Mouse (Mus musculus) CD4-positive naive resting alpha-beta T cell, adult 76 days (primary cell): Measurements from ENCODE around the gene Crip3. TPM values are rescaled to one million over a fixed set of nuclear protein-coding genes. Genes with fewer than 3 reads are reported as not detected.

Experiments used
- total RNA-seq: library from RNA; stranded (reverse); gene quantifications from one replicate; pipeline ENCODE4 v1.2.4, GENCODE M21; 2023

Gene Crip3
- total RNA-seq = not detected

GRCm38 (mm10) chr17:46428761-46429414 is at the start of gene Crip3:
Gene Crip3, plus strand, starts transcription at chr17:46428926.

GRCm38 (mm10) chr17:46383294-46384060 is 45.2 kb upstream of the Crip3 start, which contains the start of gene Zfp318:
Gene Zfp318, plus strand, starts transcription at chr17:46383731.

GRCm38 (mm10) chr17:46438298-46438873 is 9.7 kb downstream of the Crip3 start, which contains the start of gene Slc22a7:
Gene Slc22a7, minus strand, starts transcription at chr17:46438457.

Other genes with a start within 250 kb of the Crip3 start
- gene Polh, start 226.3 kb upstream of the Crip3 start, total RNA-seq = 11.8 TPM
- gene Xpo5, start 226.1 kb upstream of the Crip3 start, total RNA-seq = 32.3 TPM
- 67.4 TPM for gene Polr1c, start 180.9 kb upstream of the Crip3 start, total RNA-seq
- 105 TPM for gene Yipf3, start 180.8 kb upstream of the Crip3 start, total RNA-seq
- gene Lrrc73, start 175.4 kb upstream of the Crip3 start, total RNA-seq = 1.2 TPM
- 49.3 TPM for gene Tjap1, start 145.9 kb upstream of the Crip3 start, total RNA-seq
- not detected for gene Dlk2, start 131.5 kb upstream of the Crip3 start, total RNA-seq
- 13.4 TPM for gene Abcc10, start 100.6 kb upstream of the Crip3 start, total RNA-seq
- 46.2 TPM for gene Zfp318, start 45.2 kb upstream of the Crip3 start, total RNA-seq
- gene Slc22a7, start 9.5 kb downstream of the Crip3 start, total RNA-seq = not detected
- 0.56 TPM for gene Ttbk1, start 58.7 kb downstream of the Crip3 start, total RNA-seq
- not detected for gene Dnph1, start 67.8 kb downstream of the Crip3 start, total RNA-seq
- gene Cul9, start 117.5 kb downstream of the Crip3 start, total RNA-seq = 13.4 TPM
- gene Srf, start 127.2 kb downstream of the Crip3 start, total RNA-seq = 62.6 TPM
- gene Ptk7, start 200.6 kb downstream of the Crip3 start, total RNA-seq = not detected
- 16.8 TPM for gene Klc4, start 217.1 kb downstream of the Crip3 start, total RNA-seq
- 29.7 TPM for gene Mrpl2, start 217.3 kb downstream of the Crip3 start, total RNA-seq
- 5.2 TPM for gene Cul7, start 221.4 kb downstream of the Crip3 start, total RNA-seq
- gene Rrp36, start 245.4 kb downstream of the Crip3 start, total RNA-seq = 28.7 TPM
- gene Mea1, start 249.9 kb downstream of the Crip3 start, total RNA-seq = 45.7 TPM